Mouse (Mus musculus) embryonic facial prominence, embryonic 12.5 days (tissue): ENCODE measurements around the gene Fahd2a. TPM values are rescaled to one million over a fixed set of nuclear protein-coding genes. Genes with fewer than 3 reads are reported as not detected.

Source experiments
- ATAC-seq: fragments of 200-750 bp; cut with Nextera tagmentation; 2 replicates; pipeline ENCODE4 v1.8.0; 2017; ENCODE audit not compliant: insufficient number of reproducible peaks, insufficient read depth, low FRiP score, low TSS enrichment
- H3K27ac ChIP-seq: fragments of 300-500 bp; sonication (generic); 2 replicates; pipeline ENCODE4 v1.5.1; 2016; ENCODE audit warnings: mild to moderate bottlenecking
- H3K27me3 ChIP-seq: fragments of 300-500 bp; sonication (generic); 2 replicates; pipeline ENCODE4 v1.6.1; 2016; ENCODE audit warnings: mild to moderate bottlenecking, moderate library complexity
- H3K36me3 ChIP-seq: fragments of 300-500 bp; sonication (generic); 2 replicates; pipeline ENCODE4 v1.6.1; 2016; ENCODE audit warnings: mild to moderate bottlenecking
- H3K4me1 ChIP-seq: fragments of 300-500 bp; sonication (generic); 2 replicates; pipeline ENCODE4 v1.6.1; 2016
- H3K4me2 ChIP-seq: fragments of 300-500 bp; sonication (generic); replicated peaks from 2 replicates; pipeline ENCODE4 v1.6.1; 2016; ENCODE audit warnings: mild to moderate bottlenecking, moderate library complexity
- H3K4me3 ChIP-seq: fragments of 300-500 bp; sonication (generic); 2 replicates; pipeline ENCODE4 v1.5.1; 2016; ENCODE audit warnings: mild to moderate bottlenecking
- H3K9ac ChIP-seq: fragments of 300-500 bp; sonication (generic); 2 replicates; pipeline ENCODE4 v1.6.1; 2016; ENCODE audit warnings: mild to moderate bottlenecking, moderate library complexity
- H3K9me3 ChIP-seq: fragments of 300-500 bp; sonication (generic); 2 replicates; pipeline ENCODE4 v1.6.1; 2016; ENCODE audit warnings: mild to moderate bottlenecking, moderate library complexity
- WGBS: fragments of 180-500 bp; shearing (Covaris S2); methylation state at CpG from one replicate; pipeline ENCODE4 v1.1.7; 2016; 5-methylcytosine and 5-hydroxymethylcytosine counted together
- polyA plus RNA-seq: library from polyadenylated mRNA; unstranded; fragments of >200 nt; fragmentation: Nextera tagmentation; extraction: Ambion mirVana; gene quantifications from 2 replicates; pipeline ENCODE4 v1.2.1, GENCODE M21; 2016

Fahd2a gene
- polyA plus RNA-seq, 1 experiment from 2014 or later: 27.5 TPM

DNA sequence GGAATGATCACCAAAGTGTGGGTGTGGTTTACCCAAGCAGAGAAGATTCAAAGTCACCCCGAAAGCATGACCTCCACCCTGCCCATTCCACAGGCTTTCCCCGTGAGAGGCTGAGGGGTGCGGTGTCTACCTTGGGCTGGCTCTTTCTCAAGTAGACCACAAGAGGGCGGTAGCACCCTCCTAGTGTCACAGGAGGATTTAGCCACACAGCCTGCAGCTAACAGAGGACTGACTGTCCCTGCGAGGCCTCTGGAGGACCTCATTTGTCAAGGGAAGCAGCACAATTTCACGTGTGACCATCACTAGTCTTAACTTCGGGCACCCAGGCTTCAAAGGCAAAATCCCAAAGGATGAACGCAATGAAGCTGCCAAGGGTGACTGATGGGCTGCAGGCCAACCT lies 17.9 kb upstream of the Fahd2a start:
- no peak for ATAC-seq

DNA sequence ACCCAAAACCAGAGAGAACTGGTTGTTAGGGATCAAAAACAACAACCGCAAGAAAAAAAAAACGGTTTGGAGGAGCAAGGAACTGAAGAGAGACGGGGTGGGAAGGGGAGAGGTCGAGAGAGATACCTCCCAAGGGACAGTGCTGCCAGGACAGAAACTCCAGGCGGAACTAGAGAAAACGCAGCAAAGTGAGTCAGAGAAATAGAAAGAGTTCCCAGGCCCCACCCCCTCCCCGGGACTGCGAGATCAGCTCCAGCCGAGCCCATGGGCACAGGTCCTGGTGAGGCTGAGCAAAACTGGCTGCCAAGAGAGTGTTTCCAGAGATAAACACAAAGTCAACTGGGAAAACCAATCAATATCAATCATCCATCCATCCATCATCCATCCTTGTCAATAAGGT lies 17.0 kb upstream of the Fahd2a start:
- H3K9ac ChIP-seq: no peak overlapping the region
- no peak overlapping the region for H3K27ac ChIP-seq
- no peaks in the 10 kb centered on the region for H3K9me3 ChIP-seq
- ATAC-seq: no peak
- H3K27me3 ChIP-seq: 0 out of 2 replicates have a peak, but pooled peaks cover 4% of the 10 kb centered on the region
- H3K36me3 ChIP-seq: no peaks in the 10 kb centered on the region
- no peaks in the 10 kb centered on the region for H3K4me1 ChIP-seq
- no peak overlapping the region for H3K4me2 ChIP-seq
- 37% methylated on average over 9 of the region's 9 CpGs for WGBS
- H3K4me3 ChIP-seq: no peak overlapping the region

More for the DNA sequence above, 17.9 kb upstream of the Fahd2a start:
- H3K4me1 ChIP-seq: no peaks in the 10 kb centered on the region
- no peak overlapping the region for H3K27ac ChIP-seq
- no peaks in the 10 kb centered on the region for H3K9me3 ChIP-seq
- 12% methylated on average over 8 of the region's 8 CpGs for WGBS
- no peak overlapping the region for H3K4me2 ChIP-seq
- H3K9ac ChIP-seq: no peak overlapping the region
- no peaks in the 10 kb centered on the region for H3K36me3 ChIP-seq
- 0 out of 2 replicates have a peak, but pooled peaks cover 4% of the 10 kb centered on the region for H3K27me3 ChIP-seq
- H3K4me3 ChIP-seq: no peak overlapping the region

DNA sequence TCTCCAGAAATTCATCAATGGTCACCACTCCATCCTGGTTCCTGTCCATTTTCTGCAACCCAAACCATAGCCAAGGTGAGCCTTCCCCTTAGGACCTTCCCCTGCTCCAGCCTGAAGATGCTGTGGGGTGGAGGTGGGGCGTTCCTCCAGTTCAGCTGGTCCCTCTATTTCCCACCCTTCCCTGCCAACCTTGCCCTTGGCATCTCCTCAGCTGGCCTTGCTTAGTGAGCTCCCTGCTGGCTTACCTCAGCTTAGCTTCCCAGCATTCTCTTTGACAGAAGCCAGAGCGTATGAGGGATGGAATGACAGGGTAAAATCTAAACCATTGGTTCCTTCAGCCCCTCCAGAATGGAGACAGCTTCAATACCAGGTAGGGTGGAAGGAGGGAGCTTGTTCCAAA lies 15.0 kb upstream of the Fahd2a start:
- no peak for ATAC-seq
- H3K9ac ChIP-seq: no peak overlapping the region
- H3K27me3 ChIP-seq: no peaks in the 10 kb centered on the region
- no peaks in the 10 kb centered on the region for H3K36me3 ChIP-seq
- WGBS: 70% methylated on average over 2 of the region's 2 CpGs
- H3K4me2 ChIP-seq: no peak overlapping the region
- no peaks in the 10 kb centered on the region for H3K4me1 ChIP-seq
- H3K27ac ChIP-seq: no peak overlapping the region
- no peaks in the 10 kb centered on the region for H3K9me3 ChIP-seq
- no peak overlapping the region for H3K4me3 ChIP-seq

DNA sequence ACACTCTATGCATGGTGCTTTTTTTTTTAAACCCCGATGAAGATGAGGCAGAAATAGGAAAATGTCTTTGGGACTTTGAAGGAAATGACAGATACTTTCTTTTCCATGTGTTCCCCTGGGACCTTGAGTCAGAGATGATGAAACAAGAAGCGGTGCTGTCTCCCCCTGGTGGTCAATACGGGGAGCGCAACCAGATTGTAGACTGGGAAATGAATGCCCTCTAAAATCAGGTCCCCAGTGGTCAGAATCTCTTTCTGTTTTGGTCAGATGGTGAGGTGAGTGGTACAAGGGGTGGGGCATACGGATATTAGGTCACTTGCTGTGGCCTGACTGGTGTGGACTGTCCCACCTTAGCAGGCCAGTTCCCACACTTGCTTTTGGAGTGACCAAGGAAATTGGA lies 9.4 kb upstream of the Fahd2a start:
- 3% methylated on average over 5 of the region's 5 CpGs for WGBS
- H3K36me3 ChIP-seq: no peaks in the 10 kb centered on the region
- 0 out of 2 replicates have a peak, but pooled peaks cover 3% of the 10 kb centered on the region for H3K4me1 ChIP-seq
- no peak overlapping the region for H3K27ac ChIP-seq
- H3K4me3 ChIP-seq: no peak overlapping the region
- ATAC-seq: no peak
- H3K9ac ChIP-seq: no peak overlapping the region
- H3K27me3 ChIP-seq: peaks cover 3% of the 10 kb centered on the region; the same call in 1 of the 2 replicates
- no peaks in the 10 kb centered on the region for H3K9me3 ChIP-seq
- H3K4me2 ChIP-seq: no peak overlapping the region

DNA sequence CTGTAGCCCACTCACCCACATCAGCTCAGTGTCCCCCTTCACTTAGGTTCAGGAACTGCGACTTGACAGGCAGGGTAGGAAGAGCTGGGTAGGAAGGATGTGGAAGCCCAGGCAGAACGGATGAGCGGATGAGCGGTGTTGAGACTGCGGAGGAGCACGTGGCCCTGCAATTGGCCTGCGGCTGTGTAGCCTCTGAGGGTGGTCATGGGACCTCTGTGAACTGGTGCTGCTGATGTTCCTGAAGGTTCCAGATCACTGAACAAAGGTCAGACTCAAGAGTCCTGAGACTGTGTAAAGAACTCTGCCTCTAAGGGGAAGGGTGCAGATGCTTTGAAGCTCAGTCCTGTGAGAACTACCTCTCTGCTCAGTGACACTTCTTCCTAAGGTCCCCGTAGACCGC lies 8.8 kb upstream of the Fahd2a start:
- WGBS: 83% methylated on average over 9 of the region's 9 CpGs
- ATAC-seq: no peak
- H3K4me2 ChIP-seq: no peak overlapping the region
- H3K27ac ChIP-seq: no peak overlapping the region
- H3K27me3 ChIP-seq: peaks cover 3% of the 10 kb centered on the region; the same call in 1 of the 2 replicates
- H3K4me3 ChIP-seq: no peak overlapping the region
- H3K9me3 ChIP-seq: no peaks in the 10 kb centered on the region
- H3K4me1 ChIP-seq: 0 out of 2 replicates have a peak, but pooled peaks cover 3% of the 10 kb centered on the region
- no peaks in the 10 kb centered on the region for H3K36me3 ChIP-seq
- H3K9ac ChIP-seq: no peak overlapping the region

DNA sequence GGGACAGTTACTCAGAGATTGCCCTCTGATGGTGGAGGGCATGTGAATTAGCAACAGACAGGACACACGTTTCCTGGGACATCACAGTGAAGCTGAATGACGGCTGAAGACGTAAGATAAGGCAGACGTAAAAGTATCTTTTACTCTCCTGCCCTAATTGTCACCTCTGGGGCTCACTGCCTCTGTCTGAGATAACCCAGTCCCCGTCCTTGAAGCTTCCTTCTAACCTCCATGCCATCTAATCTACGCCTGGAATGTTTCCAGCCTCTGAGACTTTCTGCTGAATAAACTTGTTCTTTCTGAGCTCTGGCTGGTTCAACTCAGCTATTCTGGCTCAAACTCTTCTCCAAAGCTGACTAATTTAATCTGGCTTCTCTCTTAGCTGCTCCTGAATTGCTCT lies 7.4 kb upstream of the Fahd2a start:
- Histone ChIP-seq H3K4me1 (0 out of 2 replicates have a peak, but pooled peaks cover 3% of the 10 kb centered on the region), H3K9ac (no peak overlapping the region), H3K27ac (no peak overlapping the region), H3K36me3 (no peaks in the 10 kb centered on the region), H3K27me3 (peaks cover 3% of the 10 kb centered on the region; the same call in 1 of the 2 replicates), H3K4me3 (no peak overlapping the region), H3K9me3 (no peaks in the 10 kb centered on the region), H3K4me2 (no peak overlapping the region)
- ATAC-seq: no peak
- 55% methylated on average over 6 of the region's 6 CpGs for WGBS

DNA sequence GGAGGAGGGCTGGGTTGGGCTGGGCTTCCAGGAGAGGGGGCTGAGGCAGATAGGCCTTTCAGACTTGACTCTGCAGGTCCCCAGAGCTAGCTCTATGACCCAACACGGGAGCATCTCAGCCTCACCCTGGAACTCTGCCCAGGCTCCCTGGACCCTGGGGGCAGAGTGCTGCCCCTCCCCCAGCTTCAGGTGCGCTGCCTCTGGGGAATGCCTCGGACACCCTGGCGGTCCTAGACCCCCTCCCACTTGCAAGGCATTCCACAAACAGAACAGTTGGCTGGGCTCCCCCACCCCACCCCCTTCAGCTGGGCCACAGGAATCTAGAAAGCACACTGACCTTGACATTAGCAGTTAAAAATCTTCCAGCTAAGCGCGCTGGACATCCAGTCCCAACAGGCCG lies 5.3 kb upstream of the Fahd2a start:
- Histone ChIP-seq H3K9me3 (no peaks in the 10 kb centered on the region), H3K4me2 (no peak overlapping the region), H3K9ac (no peak overlapping the region), H3K4me3 (no peak overlapping the region), H3K4me1 (0 out of 2 replicates have a peak, but pooled peaks cover 3% of the 10 kb centered on the region), H3K27ac (no peak overlapping the region), H3K27me3 (peaks cover 3% of the 10 kb centered on the region; the same call in 1 of the 2 replicates), H3K36me3 (no peaks in the 10 kb centered on the region)
- WGBS: 36% methylated on average over 7 of the region's 7 CpGs
- no peak for ATAC-seq

DNA sequence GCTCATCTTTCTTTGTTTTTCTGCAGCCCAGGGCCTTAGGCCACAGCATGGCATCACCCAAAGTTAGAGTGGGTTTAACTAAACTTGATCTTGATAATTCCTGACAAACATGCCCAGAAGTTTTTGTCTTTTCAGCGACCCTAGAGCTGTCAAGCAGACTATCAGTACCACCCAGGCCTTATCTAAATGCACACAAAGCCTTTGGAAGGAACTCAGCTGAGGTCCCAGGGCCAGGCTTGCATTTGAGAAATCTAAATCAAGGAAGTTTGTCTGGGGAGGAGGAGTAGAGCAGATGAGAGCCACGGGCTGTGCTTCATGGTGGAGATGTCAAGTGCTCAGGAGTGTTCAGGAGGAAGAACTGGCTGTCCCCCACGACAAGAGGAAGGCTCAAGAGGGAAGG lies 2.5 kb upstream of the Fahd2a start:
- WGBS: 46% methylated on average over 3 of the region's 3 CpGs
- Histone ChIP-seq H3K27ac (no peak overlapping the region), H3K9me3 (no peaks in the 10 kb centered on the region), H3K27me3 (peaks cover 3% of the 10 kb centered on the region; the same call in 1 of the 2 replicates), H3K4me3 (no peak overlapping the region), H3K4me1 (peaks cover 10% of the 10 kb centered on the region), H3K9ac (no peak overlapping the region), H3K36me3 (no peaks in the 10 kb centered on the region), H3K4me2 (no peak overlapping the region)
- ATAC-seq: no peak

DNA sequence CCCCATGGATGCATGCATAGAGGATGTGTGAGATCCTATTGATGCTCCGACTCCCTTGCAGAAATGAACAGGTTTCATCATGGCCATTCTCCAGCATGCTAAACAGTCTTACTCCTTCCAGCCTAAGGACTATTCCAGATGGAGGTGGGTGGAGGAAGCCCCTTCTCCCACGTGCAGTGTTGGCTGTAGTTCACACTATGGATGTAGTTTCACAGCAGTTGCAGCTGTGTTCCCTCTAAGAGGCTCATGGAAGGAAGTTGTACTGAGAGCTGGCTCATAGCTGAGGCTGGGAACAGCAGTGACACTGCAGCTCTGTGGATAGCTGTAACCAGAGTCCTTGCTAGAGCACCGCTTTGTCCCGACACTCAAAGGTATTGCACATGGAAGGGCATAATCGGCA lies 6.7 kb downstream of the Fahd2a start:
- no peaks in the 10 kb centered on the region for H3K9me3 ChIP-seq
- no peak overlapping the region for H3K9ac ChIP-seq
- no peak for ATAC-seq
- H3K4me3 ChIP-seq: no peak overlapping the region
- H3K36me3 ChIP-seq: peaks cover 34% of the 10 kb centered on the region
- 90% methylated on average over 5 of the region's 5 CpGs for WGBS
- no peak overlapping the region for H3K27ac ChIP-seq
- H3K4me2 ChIP-seq: no peak overlapping the region
- no peaks in the 10 kb centered on the region for H3K4me1 ChIP-seq
- no peaks in the 10 kb centered on the region for H3K27me3 ChIP-seq

DNA sequence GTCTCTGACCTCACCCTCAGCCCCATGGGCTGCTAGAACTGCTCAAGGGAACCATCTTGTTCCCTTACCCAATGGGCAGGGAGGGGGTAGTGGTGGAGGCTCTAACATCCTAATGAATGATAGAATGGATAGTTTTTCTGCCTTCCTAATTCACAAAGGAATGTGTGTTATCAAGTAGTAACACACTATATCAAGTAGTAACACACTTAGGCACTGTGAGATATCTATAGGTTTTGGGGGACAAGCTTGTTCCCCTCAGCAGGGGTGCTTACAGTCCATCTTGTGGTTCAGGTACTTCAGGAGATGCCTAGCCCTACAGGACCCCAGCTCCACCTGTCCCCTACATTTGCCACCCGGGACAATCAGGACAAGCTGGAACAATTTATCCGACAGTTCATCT lies 8.8 kb downstream of the Fahd2a start:
- Histone ChIP-seq H3K27ac (no peak overlapping the region), H3K9me3 (no peaks in the 10 kb centered on the region), H3K4me2 (no peak overlapping the region), H3K36me3 (peaks cover 30% of the 10 kb centered on the region), H3K9ac (no peak overlapping the region), H3K27me3 (no peaks in the 10 kb centered on the region), H3K4me3 (no peak overlapping the region), H3K4me1 (no peaks in the 10 kb centered on the region)
- 97% methylated on average over 2 of the region's 2 CpGs for WGBS
- no peak for ATAC-seq

DNA sequence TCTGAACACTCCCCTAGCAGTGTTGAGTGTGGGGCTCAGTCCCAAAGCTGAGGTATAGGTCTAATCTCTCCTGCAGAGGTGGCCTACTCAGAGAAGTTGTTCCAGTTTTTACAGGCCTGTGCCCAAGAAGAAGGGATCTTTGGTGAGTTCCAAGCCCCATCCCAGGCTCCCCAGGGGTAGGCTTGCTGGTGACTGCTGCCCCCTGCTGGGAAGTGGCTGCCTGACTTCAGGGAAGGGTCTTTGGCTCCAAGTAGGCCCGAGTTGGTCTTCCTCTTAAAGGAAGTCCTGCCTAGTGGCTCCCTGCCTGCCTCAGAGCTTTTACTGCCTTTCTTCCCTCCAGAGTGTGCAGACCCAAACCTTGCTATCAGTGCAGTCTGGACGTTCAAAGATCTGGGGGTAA lies 9.2 kb downstream of the Fahd2a start:
- no peaks in the 10 kb centered on the region for H3K4me1 ChIP-seq
- no peak overlapping the region for H3K27ac ChIP-seq
- no peak overlapping the region for H3K4me3 ChIP-seq
- no peak for ATAC-seq
- peaks cover 26% of the 10 kb centered on the region for H3K36me3 ChIP-seq
- H3K9ac ChIP-seq: no peak overlapping the region
- no peaks in the 10 kb centered on the region for H3K9me3 ChIP-seq
- no peaks in the 10 kb centered on the region for H3K27me3 ChIP-seq
- WGBS: 33% methylated on average over 2 of the region's 2 CpGs
- no peak overlapping the region for H3K4me2 ChIP-seq

DNA sequence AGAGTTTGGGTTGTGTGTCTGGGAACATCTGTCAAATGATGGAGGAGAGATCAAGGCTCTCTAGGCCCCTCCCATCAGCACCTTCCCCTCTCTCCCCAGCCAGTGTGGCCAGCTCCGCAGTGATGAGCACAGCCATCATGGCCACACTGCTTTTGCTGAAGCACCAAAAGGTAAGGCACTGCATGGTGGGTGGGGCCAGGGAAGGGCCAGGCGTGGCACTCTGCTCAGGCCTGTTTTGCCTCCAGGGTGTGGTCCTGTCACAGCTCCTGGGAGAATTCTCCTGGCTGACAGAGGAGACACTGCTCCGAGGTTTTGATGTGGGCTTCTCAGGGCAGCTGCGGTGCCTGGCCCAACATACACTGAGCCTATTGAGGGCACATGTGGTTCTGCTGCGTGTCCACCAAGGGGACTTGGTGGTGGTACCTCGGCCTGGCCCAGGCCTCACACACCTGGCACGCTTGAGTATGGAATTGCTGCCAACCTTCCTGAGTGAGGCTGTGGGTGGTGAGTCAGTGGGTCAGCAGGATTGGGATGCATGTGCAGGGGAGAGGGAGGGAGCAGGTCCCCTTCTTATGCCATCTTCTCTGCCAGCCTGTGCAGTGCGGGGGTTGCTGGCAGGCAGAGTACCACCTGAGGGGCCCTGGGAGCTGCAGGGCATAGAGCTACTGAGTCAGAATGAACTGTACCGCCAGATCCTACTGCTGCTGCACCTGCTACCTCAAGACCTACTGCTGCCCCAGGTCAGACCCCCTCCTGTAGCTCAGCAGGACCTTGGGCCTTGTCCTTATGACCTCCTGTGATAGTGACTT lies 10.7 kb downstream of the Fahd2a start:
- Histone ChIP-seq H3K4me2 (no peak overlapping the region), H3K4me1 (no peaks in the 10 kb centered on the region), H3K27ac (no peak overlapping the region), H3K27me3 (no peaks in the 10 kb centered on the region), H3K9me3 (no peaks in the 10 kb centered on the region), H3K9ac (no peak overlapping the region), H3K4me3 (no peak overlapping the region), H3K36me3 (peaks cover 25% of the 10 kb centered on the region)
- WGBS: 84% methylated on average over 9 of the region's 9 CpGs
- ATAC-seq: no peak
